Mouse (Mus musculus) cortical plate, adult 2 months (tissue): ENCODE measurements around the gene Hnrnpf.

Source experiments
- CTCF ChIP-seq: fragments of 200-500 bp; IDR thresholded peaks from 2 replicates; pipeline ENCODE4 v1.5.1; 2011; ENCODE audit warnings: mild to moderate bottlenecking, control low read depth, low read length; ENCODE audit not compliant: insufficient read depth; ENCODE audit errors: extremely low read depth
- POLR2A ChIP-seq: fragments of 200-500 bp; IDR thresholded peaks from 2 replicates; pipeline ENCODE4 v1.6.1; 2011; ENCODE audit warnings: mild to moderate bottlenecking, low read length, control low read depth; ENCODE audit not compliant: insufficient read depth; ENCODE audit errors: extremely low read depth

- TF ChIP-seq CTCF (no peak), POLR2A (no peak)
These were observed 37.7 kb upstream of the Hnrnpf start for GRCm38 (mm10) chr6:117862465-117862864.
